Mouse (Mus musculus) C2C12 (cell line): Measurements from ENCODE around the gene Cfap74. TPM values are rescaled to one million over a fixed set of nuclear protein-coding genes. Genes with fewer than 3 reads are reported as not detected.

ENCODE experiments used
- H3K27me3 ChIP-seq: one replicate; pipeline ENCODE4 v1.6.1; 2011; ENCODE audit not compliant: control insufficient read depth, insufficient read depth, insufficient read length
- H3K36me3 ChIP-seq: one replicate; pipeline ENCODE4 v1.6.1; 2011; ENCODE audit not compliant: control insufficient read depth, insufficient read depth
- H3K4me3 ChIP-seq: one replicate; pipeline ENCODE4 v1.5.1; 2011; ENCODE audit warnings: mild to moderate bottlenecking, control low read depth; ENCODE audit not compliant: poor library complexity, insufficient read depth, severe bottlenecking
- H3K79me2 ChIP-seq: one replicate; pipeline ENCODE4 v1.6.1; 2011; ENCODE audit not compliant: control insufficient read depth, insufficient read depth
- H3K79me3 ChIP-seq: one replicate; pipeline ENCODE4 v1.6.1; 2011; ENCODE audit warnings: low read depth, control low read depth
- H3ac ChIP-seq: one replicate; pipeline ENCODE3; 2011; ENCODE audit warnings: low read depth; ENCODE audit not compliant: control insufficient read depth, insufficient read length
- CEBPB ChIP-seq: IDR thresholded peaks from one replicate; pipeline ENCODE4 v1.6.1; 2011; ENCODE audit warnings: low read depth, mild to moderate bottlenecking, control low read depth, moderate library complexity
- CTCF ChIP-seq: IDR thresholded peaks from one replicate; pipeline ENCODE4 v1.5.1; 2011; ENCODE audit not compliant: control insufficient read depth, insufficient read depth, insufficient read length
- FOSL1 ChIP-seq: IDR thresholded peaks from one replicate; pipeline ENCODE4 v1.8.0; 2011; ENCODE audit warnings: mild to moderate bottlenecking, low read length; ENCODE audit not compliant: poor library complexity, insufficient read depth, severe bottlenecking
- MAX ChIP-seq: IDR thresholded peaks from one replicate; pipeline ENCODE4 v1.6.1; 2011; ENCODE audit warnings: mild to moderate bottlenecking, control low read depth
- MYOD1 ChIP-seq: IDR thresholded peaks from one replicate; pipeline ENCODE4 v1.6.1; 2011; ENCODE audit warnings: low read depth; ENCODE audit not compliant: control insufficient read depth, insufficient read length
- MYOG ChIP-seq: IDR thresholded peaks from one replicate; pipeline ENCODE4 v1.6.1; 2011; ENCODE audit not compliant: control insufficient read depth, insufficient read length; ENCODE audit errors: extremely low read depth
- USF1 ChIP-seq: IDR thresholded peaks from one replicate; pipeline ENCODE4 v1.6.1; 2011; ENCODE audit warnings: low read depth, mild to moderate bottlenecking, control low read depth, moderate library complexity
- polyA plus RNA-seq: library from polyadenylated mRNA; unstranded; fragments of >200 nt; fragmentation: generic; extraction: Trizol; gene quantifications from one replicate; pipeline ENCODE4 v1.2.1, GENCODE M21; 2012; ENCODE audit warnings: missing spikeins

Gene Cfap74
- polyA plus RNA-seq, 1 experiment = 0.90 TPM

DNA sequence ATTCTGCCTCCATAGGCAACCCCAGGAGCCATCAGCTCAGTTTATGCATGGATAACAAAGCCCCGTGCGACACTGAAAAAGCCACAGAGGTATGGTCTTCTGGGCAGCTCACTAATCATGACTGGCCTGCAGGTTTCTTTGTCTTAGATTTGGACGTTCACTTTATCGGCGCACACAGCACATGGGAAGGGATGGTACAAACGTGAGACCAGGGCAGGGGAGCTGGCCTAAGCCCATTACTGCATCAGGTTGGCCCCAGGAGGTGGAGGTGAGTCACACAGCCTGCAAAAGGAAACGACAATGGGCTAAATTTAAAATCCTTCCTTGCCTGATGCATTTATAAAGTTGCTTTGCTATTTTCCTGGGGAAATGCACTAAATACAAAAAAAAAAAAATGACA, 7.9 kb upstream of the Cfap74 start:
- no peak overlapping the region for H3K4me3 ChIP-seq
- no peaks in the 10 kb centered on the region for H3K36me3 ChIP-seq
- H3ac ChIP-seq = no peak overlapping the region
- H3K79me2 ChIP-seq = no peaks in the 10 kb centered on the region
- no peaks in the 10 kb centered on the region for H3K79me3 ChIP-seq
- H3K27me3 ChIP-seq = peaks cover 20% of the 10 kb centered on the region
- TF ChIP-seq MAX = no peak
- no peak for TF ChIP-seq CEBPB
- TF ChIP-seq MYOD1 = no peak
- TF ChIP-seq MYOG = no peak
- TF ChIP-seq CTCF = no peak
- TF ChIP-seq FOSL1 = no peak
- TF ChIP-seq USF1 = no peak

DNA sequence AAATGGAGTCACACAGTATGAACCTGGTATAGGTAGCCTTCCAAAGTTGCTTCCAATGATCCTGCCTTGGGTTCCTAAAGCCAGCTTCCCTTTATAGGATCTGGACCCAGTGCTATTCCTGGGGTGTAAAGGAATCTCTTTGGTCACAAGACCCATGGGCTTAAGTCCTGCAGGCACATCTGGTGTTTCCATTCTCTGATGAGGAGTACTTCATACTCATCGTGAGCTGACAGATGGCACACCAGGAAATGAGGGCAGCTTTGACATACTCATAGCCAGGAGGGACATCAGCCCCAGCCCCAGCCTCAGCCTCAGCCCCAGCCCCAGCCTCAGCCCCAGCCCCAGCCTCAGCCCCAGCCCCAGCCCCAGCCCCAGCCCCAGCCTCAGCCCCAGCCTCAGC, 6.5 kb upstream of the Cfap74 start:
- no peaks in the 10 kb centered on the region for H3K79me2 ChIP-seq
- no peaks in the 10 kb centered on the region for H3K36me3 ChIP-seq
- no peak for TF ChIP-seq CEBPB
- no peak for TF ChIP-seq MYOD1
- no peak for TF ChIP-seq USF1
- TF ChIP-seq MAX = no peak
- TF ChIP-seq FOSL1 = no peak
- no peak for TF ChIP-seq MYOG
- no peak for TF ChIP-seq CTCF
- H3K79me3 ChIP-seq = no peaks in the 10 kb centered on the region
- no peak overlapping the region for H3K4me3 ChIP-seq
- H3ac ChIP-seq = no peak overlapping the region
- H3K27me3 ChIP-seq = peaks cover 15% of the 10 kb centered on the region

DNA sequence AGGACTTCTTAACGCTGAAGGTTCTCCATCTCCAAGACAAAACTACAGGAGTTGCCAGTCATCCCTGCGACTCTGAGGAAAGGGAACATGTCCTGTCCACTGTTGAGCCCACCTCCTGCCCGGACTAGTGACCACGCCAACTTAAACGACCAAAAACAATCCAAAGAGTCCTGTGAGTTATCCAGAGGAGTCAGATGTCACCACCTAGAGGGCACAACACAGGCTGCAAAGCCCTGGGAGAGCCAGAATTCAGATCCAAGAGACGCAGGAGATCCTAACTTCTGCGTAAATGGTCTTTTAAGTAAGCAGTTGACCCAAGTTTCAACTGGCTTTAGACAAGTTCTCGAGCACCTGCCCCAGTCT, 314 bp upstream of the Cfap74 start:
- TF ChIP-seq CTCF = no peak
- no peak for TF ChIP-seq USF1
- no peak for TF ChIP-seq CEBPB
- TF ChIP-seq FOSL1 = no peak
- TF ChIP-seq MAX = no peak
- TF ChIP-seq MYOD1 = no peak
- TF ChIP-seq MYOG = no peak
- peak overlapping the region; percentile 20 for H3ac ChIP-seq
- H3K27me3 ChIP-seq = peaks cover 5% of the 10 kb centered on the region
- no peaks in the 10 kb centered on the region for H3K79me2 ChIP-seq
- no peaks in the 10 kb centered on the region for H3K36me3 ChIP-seq
- H3K4me3 ChIP-seq = peak overlapping the region; percentile 14
- no peaks in the 10 kb centered on the region for H3K79me3 ChIP-seq

DNA sequence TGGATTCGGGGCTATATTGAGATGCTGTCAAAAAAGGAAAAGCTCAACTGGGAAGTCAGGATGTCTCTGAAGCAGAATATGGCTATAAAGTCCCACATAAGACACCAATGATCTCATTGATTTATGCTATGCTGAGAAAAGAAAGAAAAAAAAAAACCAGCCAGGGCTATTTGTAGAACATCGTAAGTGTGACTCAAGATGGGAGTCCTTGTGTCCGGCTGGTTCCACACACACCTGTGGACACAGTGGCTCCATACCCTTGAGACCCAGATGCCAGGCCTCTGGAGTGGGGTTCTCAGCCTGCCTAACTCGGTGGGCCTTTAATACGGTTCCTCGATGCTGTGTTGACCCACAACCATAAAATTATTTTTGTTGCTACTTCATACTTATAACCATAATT, 3.1 kb downstream of the Cfap74 start:
- Histone ChIP-seq H3K36me3 (no peaks in the 10 kb centered on the region), H3ac (no peak overlapping the region), H3K79me2 (no peaks in the 10 kb centered on the region), H3K4me3 (no peak overlapping the region), H3K27me3 (peaks cover 10% of the 10 kb centered on the region), H3K79me3 (no peaks in the 10 kb centered on the region)
- TF ChIP-seq CTCF (no peak), MYOD1 (no peak), MYOG (no peak), MAX (no peak), USF1 (no peak), CEBPB (no peak), FOSL1 (no peak)

DNA sequence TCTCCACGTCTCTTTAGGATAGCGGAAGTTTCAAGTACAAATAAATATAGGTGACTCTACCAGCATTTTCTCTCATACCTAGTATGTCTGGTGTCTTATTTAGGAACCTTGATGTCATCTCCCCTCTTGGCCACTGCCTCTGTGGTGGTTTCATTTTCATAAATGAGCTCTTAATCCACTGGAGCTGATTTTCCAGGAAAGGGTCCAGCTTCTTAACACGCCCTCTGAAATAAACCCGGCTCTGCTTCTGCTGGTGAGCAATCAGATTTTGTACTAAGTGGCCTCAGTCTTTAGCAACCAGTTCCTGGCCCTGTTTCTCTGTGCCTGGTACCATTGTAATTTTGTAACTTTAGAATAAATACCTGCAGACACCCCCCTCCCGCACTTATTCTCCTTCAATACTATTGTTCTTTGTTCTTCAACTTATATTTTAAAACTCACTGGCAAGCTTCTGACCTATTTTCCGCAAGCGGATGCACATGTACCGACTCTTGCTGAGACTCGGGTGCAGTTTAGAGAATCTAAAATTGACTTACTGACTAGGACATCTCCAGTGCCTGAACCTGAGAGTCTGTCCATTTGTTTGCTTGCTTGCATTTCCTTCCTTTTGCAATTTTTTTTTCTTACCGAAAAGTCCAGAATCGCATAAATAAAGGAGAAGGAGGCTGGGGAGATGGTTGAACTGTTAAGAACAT, 4.8 kb downstream of the Cfap74 start:
- H3K27me3 ChIP-seq = peaks cover 10% of the 10 kb centered on the region
- TF ChIP-seq MYOD1 = no peak
- no peak for TF ChIP-seq MYOG
- TF ChIP-seq CTCF = no peak
- no peak for TF ChIP-seq FOSL1
- TF ChIP-seq USF1 = no peak
- TF ChIP-seq CEBPB = no peak
- TF ChIP-seq MAX = no peak
- no peak overlapping the region for H3K4me3 ChIP-seq
- no peaks in the 10 kb centered on the region for H3K36me3 ChIP-seq
- no peaks in the 10 kb centered on the region for H3K79me2 ChIP-seq
- no peak overlapping the region for H3ac ChIP-seq
- no peaks in the 10 kb centered on the region for H3K79me3 ChIP-seq
